Mouse (Mus musculus) left cerebral cortex, postnatal 25 days (tissue): ENCODE measurements around the gene Rpl38. TPM values are rescaled to one million over a fixed set of nuclear protein-coding genes. Genes with fewer than 3 reads are reported as not detected.

Source experiments
- DNase-seq, 2 experiments: peaks; one replicate each; pipeline ENCODE4 v3.0.0; 2022; ENCODE audit warnings: low spot score in 2 of 2, mixed read lengths in 1 of 2
- intact Hi-C: fragments of 180-260 bp; cut with DNase I; formaldehyde crosslinking; loops from one replicate; pipeline ENCODE4 v1.15.1; 2025
- total RNA-seq, 2 experiments: library from RNA; stranded (reverse); gene quantifications; 2 replicates each; pipeline ENCODE4 v1.2.3; 2021

Gene Rpl38
- total RNA-seq, 2 experiments from 2014 or later: 765 to 799 TPM

- peak; percentile 42 to 51 for DNase-seq
- intact Hi-C loops: loop anchor here (5.0 kb wide), 2 partner anchors 52 to 122 kb away; partner anchors contain the start of genes Btbd17, Dnaic2 and Gpr142
These were observed 7.1 kb downstream of the Rpl38 start, which contains the start of gene Ttyh2 for GRCm38 (mm10) chr11:114675341-114675825. Ttyh2 (plus strand) TSS chr11:114675431.

- DNase-seq: peak in 1 of 2 experiments; percentile 57
- intact Hi-C loops: loop anchor here (5.0 kb wide), 2 partner anchors 51 to 121 kb away; partner anchors contain the start of genes Btbd17, Dnaic2 and Gpr142
These were observed 7.6 kb downstream of the Rpl38 start for GRCm38 (mm10) chr11:114675826-114676401.

- intact Hi-C loops: loop anchor here (5.0 kb wide), 2 partner anchors 51 to 121 kb away; partner anchors contain the start of genes Btbd17, Dnaic2 and Gpr142
- DNase-seq: no peak
These were observed 8.1 kb downstream of the Rpl38 start for GRCm38 (mm10) chr11:114676431-114676830.

- DNase-seq: no peak
- intact Hi-C loops: loop anchor here (5.0 kb wide), 2 partner anchors 50 to 120 kb away; partner anchors contain the start of genes Btbd17, Dnaic2 and Gpr142
These were observed 8.7 kb downstream of the Rpl38 start for GRCm38 (mm10) chr11:114676896-114677530.

GRCm38 (mm10) chr11:114679582-114679981 is 11.3 kb downstream of the Rpl38 start:
- DNase-seq: no peak
- intact Hi-C loops: loop anchor here (5.0 kb wide), 2 partner anchors 48 to 118 kb away; partner anchors contain the start of genes Btbd17, Dnaic2 and Gpr142

- no peak for DNase-seq
- intact Hi-C loops: no loop called here
These were observed 12.0 kb downstream of the Rpl38 start for GRCm38 (mm10) chr11:114680291-114680690.

- no peak for DNase-seq
These were observed 12.7 kb downstream of the Rpl38 start for GRCm38 (mm10) chr11:114681054-114681453.

GRCm38 (mm10) chr11:114682321-114682900 is 14.1 kb downstream of the Rpl38 start:
- DNase-seq: no peak
- intact Hi-C loops: no loop called here

More at GRCm38 (mm10) chr11:114681054-114681453, 12.7 kb downstream of the Rpl38 start:
- intact Hi-C loops: no loop called here

- no peak for DNase-seq
- intact Hi-C loops: no loop called here
These were observed 14.9 kb downstream of the Rpl38 start for GRCm38 (mm10) chr11:114683029-114683721.

- intact Hi-C loops: no loop called here
- no peak for DNase-seq
These were observed 15.6 kb downstream of the Rpl38 start for GRCm38 (mm10) chr11:114683722-114684621.

GRCm38 (mm10) chr11:114684627-114685373 is 16.5 kb downstream of the Rpl38 start:
- intact Hi-C loops: no loop called here
- no peak for DNase-seq

- intact Hi-C loops: no loop called here
- no peak for DNase-seq
These were observed 17.3 kb downstream of the Rpl38 start for GRCm38 (mm10) chr11:114685526-114686040.

- no peak for DNase-seq
- intact Hi-C loops: no loop called here
These were observed 18.1 kb downstream of the Rpl38 start for GRCm38 (mm10) chr11:114686221-114686959.

- DNase-seq: no peak
- intact Hi-C loops: no loop called here
These were observed 19.4 kb downstream of the Rpl38 start for GRCm38 (mm10) chr11:114687574-114688188.

GRCm38 (mm10) chr11:114688729-114689128 is 20.4 kb downstream of the Rpl38 start:
- intact Hi-C loops: no loop called here
- no peak for DNase-seq

- intact Hi-C loops: no loop called here
- no peak for DNase-seq
These were observed 21.9 kb downstream of the Rpl38 start for GRCm38 (mm10) chr11:114690192-114690591.
